Mouse (Mus musculus): Measurements from ENCODE around the gene Ccdc154.
"Not testable (repeated sequence)": the region's sequence is repeated elsewhere in the genome, so short reads cannot be mapped to it uniquely, and the experiment has no call there.

Ccdc154 gene

DNA sequence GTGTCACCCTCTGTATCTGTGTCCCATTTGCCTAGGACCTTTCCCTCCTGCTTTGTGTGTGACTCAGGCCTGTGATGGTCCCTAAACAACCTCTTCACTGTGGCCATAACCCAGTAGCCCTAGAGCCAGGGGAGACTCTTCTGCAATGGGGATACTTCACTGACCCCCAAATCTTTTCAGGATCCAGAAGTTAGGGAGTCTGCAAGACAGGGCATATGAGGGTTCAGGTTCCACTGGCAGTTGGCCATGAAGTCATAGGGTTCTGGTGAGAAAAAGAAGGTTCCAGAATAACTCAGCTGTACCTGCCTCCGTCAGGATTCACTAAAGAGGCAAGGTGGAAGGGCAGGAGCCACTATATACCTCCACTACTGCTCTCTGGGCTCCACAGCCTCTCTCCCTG lies at the start of gene Ccdc154:
Ccdc154 (plus strand) TSS at position 301 of the 400 bp plus-strand sequence.
- DNase-seq (ENCODE audit: low read depth, low spot score): no peak

DNA sequence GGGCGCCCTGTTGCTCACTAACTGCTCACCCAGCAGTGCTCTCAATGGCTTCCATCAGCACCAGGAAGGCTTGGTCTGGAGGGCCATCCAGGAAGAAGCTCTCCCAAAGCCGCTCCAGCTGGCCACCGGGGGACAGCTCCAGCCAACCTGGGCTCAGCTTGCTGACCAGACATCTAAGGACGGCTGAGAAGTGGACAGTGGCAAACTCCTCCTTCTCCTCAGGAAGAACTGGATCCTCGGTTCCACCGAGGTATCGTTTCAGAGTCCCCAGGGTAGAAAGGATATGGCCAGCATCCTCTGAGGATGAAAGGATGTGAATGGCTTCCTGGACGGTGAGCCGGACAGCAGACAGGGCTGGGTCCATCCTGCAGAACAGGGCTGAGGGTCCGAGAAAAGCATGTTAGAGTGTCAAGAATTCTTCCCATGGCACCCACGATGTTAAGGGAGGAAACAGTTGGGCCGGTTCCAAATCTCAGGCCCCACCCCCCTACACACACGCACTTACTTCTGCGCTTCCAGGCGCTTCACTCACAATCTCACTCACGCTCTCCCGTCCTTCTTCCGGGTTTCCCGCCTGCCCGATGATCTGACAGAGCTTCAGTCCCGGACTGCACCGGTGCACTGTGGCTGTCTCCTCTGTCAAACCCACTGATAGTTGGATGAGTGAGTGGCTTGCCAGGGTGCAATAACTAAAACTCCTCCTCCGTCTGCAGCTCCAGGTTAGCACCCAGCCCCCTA lies 47.2 kb upstream of the Ccdc154 start:
- peak; percentile 65 for DNase-seq (ENCODE audit: low read depth, low spot score)

DNA sequence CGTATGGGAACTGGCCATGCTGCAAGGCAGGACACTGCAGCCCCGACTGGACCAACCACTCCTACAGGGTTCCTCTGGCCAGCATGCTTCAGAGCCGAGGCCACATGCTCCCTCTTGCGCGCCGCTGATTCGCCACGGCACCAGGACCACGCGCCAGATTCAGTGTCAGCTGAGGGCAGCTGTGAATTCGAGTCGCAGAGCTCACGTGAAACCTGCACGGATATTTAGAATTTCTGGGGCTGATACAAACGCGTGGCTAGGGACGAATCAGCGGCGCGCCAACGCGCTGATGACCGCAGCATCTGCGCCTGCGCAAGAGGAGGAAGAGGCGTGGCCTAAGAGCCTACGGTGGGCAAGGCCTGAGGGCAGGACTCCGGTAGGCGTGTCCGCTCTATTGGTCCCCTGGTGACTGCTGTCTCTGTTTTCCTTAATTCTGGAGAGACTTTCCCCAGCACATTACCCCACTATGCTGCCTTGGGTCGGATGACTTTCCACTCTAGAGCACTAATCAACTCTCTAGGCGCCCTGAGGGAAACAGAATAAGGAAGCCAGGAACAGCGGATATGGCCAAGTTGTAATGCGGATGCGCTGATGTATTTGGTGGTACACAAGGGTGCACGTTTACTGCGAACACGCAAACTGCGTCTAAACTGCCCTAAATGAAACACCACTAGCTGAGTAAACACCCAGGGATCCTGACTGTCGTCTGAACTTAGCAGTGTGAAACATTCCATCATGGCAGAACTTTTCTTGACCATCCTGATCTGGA lies 46.4 kb upstream of the Ccdc154 start, which contains the start of gene Telo2:
Telo2 (minus strand) TSS at position 304 of the 769 bp plus-strand sequence.
- peak; percentile 92 for DNase-seq (ENCODE audit: low read depth, low spot score)

DNA sequence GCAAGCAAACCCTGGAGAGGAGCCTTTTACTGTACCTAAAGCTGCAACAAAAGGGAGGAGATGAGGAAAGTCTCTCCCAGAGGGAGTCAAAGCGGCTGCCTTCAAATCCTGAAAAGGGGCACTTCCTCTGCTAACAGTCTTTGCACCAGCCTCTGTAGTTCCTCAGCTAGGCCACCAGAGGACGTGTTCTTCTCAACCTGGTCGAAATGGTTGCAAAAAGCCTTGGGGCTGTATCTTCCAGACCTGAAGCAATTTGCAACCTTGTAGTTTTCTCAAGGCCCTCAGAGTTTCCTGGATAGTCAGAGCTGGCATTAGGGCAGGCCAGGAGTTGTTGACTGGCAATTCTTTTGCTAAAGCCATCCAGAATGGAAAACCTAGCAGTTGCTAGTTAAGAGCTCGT lies 45.0 kb upstream of the Ccdc154 start:
- peak; percentile 18 for DNase-seq (ENCODE audit: low read depth, low spot score)

DNA sequence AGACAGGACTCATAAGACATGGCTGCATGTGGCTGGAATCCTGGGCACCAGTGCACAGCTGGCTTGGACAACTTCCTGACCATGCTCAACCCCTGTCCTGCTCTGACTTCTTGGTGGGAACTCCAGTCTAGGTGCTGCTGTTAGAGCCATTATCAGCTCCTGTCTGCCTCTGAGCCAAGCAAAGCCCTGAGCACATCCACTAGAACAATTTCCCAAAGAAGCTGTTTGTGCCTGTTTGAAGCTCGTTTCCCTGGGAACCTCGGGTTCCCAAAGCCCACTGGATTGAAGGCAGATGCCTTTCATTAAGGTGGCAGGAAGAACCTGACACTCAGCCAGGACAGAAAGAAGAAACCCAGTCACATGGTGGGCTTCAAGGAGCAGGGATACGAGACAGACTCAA lies 41.9 kb upstream of the Ccdc154 start, which contains the start of gene Ptx4:
Ptx4 (plus strand) TSS at position 355 of the 400 bp plus-strand sequence.
- no peak for DNase-seq (ENCODE audit: low read depth, low spot score)

DNA sequence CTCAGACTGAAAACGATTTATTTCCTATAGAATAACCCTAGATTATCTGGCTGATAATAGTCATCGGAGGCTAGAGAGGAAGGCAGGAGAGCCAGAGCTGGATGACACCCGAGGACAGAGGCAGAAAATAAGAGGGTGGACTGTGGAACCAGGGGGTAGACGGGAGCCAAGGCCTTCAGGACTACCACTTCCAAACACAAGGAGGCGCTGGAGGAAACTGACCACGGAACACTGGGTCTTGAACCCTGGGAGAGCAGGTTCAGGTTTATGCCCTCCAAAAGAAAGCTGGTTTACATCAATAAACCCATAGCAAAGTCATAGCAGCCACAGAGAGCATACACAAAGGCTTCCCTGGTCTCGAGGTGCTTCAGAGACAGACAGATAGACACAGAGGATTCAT lies 38.3 kb upstream of the Ccdc154 start:
- peak; percentile 40 for DNase-seq (ENCODE audit: low read depth, low spot score)

DNA sequence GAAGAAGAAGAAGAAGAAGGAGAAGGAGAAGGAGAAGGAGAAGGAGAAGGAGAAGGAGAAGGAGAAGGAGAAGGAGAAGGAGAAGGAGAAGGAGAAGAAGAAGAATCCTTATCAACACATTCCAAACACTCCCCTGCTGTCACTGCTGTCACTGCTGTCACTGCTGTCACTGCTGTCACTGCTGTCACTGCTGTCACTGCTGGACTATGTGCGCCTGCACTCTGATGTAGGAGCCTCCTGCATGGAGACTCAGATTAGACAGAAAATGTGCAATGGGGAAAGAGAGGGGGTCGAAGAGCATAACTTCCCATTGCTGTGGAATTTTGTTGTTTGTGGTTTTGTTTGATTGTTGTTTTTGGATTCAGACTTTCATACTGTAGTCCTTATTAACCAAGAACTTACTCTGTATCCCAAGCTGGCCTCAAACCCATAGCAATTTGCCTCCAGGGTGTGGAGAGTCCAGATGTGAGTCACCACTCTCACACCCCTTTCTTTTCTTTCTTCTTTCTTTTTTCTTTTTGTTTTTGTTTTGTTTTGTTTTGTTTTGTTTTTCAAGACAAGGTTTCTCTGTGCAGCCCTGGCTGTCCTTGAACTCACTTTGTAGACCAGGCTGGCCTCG lies 36.7 kb upstream of the Ccdc154 start:
- not testable (repeated sequence) for DNase-seq (ENCODE audit: low read depth, low spot score)

DNA sequence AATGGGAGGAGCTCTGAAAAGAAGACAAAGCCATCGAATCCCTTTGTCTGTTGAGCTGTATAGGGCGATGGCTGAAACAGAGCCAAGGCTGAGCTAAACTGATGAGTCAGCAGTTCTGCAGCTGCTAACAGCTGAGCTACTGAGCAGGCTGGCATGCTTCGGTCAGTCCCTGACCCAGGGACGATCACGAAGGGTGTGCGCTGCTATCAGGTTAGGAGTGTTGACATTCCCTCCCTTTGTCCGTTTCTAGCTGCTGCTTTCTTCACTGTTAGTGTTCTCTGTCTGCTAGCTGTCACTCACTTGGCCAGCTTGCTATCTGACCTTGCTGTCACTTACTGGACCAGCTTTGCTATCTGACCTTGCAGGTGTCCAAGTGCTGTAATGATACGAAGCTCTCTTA lies 35.2 kb upstream of the Ccdc154 start:
- no peak for DNase-seq (ENCODE audit: low read depth, low spot score)

DNA sequence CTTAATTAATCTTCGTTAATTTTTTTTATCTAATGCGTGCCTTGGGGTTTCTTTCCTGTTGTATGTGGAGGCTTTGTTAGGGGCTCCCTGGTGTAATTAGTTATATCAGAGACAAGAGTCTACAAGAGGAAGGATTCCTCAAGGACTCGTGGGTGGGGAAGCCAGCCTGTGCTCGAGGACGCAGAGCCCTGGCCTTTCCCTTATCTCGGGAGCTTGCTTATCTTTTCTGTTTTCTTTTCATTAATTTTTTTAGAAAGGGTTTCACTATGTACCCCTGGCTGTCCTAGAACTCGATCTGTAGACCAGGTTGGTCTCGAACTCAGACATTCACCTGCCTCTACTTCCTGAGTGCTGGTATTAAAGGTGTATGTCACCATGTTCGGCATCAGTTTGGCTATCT lies 34.6 kb upstream of the Ccdc154 start:
- no peak for DNase-seq (ENCODE audit: low read depth, low spot score)

DNA sequence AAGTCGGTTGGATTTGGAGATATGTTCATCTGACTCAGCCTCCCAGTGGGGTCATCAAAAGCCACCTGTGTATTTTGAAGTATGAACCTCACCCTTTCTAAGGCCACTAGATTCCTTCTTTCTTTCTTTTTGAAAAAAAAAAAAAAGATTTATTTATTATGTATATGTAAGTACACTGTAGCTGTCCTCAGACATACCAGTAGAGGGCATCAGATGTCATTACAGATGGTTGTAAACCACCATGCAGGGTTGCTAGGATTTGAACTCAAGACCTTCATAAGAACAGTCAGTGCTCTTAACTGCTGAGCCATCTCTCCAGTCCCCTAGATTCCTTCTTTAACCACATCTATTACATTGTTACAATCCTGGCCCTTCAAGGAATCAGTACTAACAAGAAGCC lies 32.2 kb upstream of the Ccdc154 start:
- DNase-seq (ENCODE audit: low read depth, low spot score): peak; percentile 48

DNA sequence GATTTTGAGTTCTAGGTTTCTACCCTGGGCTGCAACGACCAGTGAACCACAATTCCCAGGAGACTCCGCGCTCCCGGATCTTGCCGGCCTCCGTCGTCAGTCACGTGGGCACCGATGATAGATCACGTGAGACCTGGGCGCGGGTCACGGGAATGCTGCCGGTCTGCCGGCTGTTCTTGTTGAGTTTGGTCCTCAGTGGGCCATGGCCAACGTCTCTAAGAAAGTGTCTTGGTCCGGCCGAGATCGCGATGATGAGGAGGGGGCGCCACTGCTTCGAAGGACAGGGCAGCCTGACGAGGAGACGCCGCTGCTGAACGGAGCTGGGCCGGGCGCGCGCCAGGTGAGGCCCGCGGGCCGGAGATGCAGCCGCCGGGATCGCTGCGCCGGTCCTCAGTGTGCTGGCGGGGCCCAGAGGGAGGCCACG lies 29.0 kb upstream of the Ccdc154 start, which contains the start of gene Clcn7:
Clcn7 (plus strand) TSS at position 117 of the 424 bp plus-strand sequence.
- DNase-seq (ENCODE audit: low read depth, low spot score): peak; percentile 79

DNA sequence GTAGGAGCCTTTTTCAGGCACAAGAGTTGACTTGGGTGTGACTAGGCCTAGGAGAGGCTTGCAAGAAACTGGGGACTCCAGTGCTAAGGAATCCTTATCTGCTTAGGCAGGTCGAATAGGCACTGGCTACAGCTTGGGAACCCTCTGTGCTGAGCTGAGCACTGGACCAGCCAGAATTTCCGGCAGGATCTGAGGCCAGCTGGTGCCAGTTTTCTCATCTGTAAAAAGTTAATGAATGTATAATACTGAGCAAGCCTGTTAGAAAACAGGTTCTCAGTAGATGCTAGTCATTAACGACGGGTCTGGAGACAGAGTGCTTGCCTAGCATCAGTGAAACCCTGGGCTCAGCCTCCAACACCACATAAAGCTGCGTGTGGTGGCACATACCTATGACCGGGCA lies 26.6 kb upstream of the Ccdc154 start:
- no peak for DNase-seq (ENCODE audit: low read depth, low spot score)

DNA sequence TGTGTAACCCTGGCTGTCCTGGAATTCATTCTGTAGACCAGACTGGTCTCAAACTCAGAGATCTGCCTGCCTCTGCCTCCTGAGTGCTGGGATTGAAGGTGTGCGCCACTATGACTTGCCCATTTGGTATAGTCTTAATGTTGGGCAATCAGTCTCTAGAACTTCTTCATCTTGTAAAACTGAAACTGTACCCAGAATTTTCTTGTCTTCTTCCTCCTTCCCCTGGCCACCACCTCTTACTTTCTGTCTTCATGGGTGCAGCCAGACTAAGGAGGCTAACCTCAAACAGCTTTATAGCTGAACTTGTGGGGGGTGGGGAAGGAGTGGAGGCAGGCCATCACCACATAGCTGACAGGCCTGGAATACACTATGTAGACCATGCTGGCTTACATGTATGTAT lies 23.5 kb upstream of the Ccdc154 start:
- no peak for DNase-seq (ENCODE audit: low read depth, low spot score)

DNA sequence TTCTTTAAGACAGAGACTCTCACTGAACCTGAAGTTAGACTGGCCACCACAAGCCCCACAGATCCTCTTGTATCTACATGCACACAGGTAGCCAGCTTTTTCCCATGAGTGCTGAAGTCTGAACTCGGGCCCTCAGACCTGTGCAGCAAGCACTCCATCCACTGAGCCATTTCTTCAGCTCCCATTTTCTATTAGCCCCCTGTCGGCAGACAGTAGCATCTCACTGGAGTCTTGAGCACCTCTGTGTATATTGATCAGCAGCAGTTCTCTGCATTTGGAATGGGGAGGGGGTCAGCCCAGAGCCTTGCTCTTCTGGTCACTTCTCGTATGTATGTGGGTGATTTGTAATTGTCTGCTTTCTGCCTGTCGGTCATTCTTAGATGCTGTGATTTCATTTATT lies 22.3 kb upstream of the Ccdc154 start:
- no peak for DNase-seq (ENCODE audit: low read depth, low spot score)

DNA sequence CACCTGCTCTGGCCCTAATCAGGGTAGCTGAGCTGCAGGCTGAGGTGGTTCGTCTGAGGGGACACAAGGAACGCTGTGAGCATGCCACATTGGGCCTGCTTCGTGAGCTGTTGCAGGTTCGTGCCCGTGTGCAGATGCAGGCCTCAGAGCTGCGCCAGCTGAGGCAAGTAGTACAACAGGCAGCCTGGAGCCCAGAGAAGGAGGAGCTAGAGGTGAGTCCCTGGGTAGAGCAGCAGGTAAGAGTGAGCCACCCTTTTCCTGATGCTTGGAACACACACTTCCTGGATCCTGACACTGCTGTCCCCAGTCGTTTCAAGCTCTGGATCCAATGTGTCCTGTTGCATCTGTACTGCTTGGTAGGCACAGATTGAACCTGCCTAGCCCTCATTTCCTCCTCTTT lies 1.1 kb downstream of the Ccdc154 start:
- DNase-seq (ENCODE audit: low read depth, low spot score): no peak

DNA sequence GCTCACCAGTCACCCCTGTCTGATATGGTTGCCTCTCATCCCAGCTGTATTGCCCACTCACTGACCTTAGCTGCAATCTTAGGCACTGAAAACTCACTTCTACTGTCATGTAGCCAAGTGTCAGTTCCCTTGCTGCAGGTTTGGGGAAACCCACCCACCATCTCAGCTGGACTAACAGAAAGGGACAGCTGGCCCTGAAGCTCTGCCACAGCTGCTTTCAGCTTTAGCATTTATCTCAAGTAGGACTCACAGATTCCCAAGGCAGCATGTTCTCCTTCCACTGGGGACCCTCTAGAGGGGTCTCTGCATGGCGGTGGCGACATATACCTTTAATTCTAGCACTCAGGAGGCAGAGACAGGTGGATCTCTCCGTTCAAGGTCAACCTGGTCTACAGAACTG lies 2.5 kb downstream of the Ccdc154 start:
- DNase-seq (ENCODE audit: low read depth, low spot score): no peak

DNA sequence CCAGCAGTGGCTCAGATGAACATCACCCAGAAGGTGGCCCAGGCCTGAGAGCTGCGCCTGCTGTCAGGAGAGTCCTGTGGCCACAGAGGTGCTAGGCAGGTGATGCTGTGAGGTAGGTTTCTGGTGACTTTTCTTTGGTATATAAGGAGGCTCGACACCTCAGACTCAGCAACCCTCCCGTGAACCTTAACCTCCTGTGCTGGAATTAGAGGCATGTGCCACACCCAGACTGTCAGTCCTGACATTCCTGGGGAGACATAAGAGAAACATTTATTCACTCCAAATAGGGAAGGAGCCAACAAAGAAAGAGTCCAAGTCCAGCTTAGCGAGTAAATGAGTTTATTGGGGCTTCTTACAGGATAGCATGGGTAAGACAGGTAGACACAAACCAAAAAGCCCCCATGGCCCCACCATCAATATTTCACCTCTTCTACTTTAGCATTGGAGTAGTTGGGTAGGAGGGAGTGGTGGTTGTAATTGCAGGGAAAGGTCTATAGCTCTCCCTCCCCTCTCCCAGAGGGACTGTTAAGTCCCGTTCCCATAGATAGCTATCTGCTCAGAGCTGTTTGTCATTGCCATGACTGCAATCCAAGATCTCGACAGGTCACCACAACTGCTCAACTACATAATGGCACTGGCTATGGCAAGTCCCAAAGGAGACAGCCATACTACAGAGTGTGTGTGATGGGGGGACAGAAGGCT lies 3.9 kb downstream of the Ccdc154 start:
- DNase-seq (ENCODE audit: low read depth, low spot score): no peak

DNA sequence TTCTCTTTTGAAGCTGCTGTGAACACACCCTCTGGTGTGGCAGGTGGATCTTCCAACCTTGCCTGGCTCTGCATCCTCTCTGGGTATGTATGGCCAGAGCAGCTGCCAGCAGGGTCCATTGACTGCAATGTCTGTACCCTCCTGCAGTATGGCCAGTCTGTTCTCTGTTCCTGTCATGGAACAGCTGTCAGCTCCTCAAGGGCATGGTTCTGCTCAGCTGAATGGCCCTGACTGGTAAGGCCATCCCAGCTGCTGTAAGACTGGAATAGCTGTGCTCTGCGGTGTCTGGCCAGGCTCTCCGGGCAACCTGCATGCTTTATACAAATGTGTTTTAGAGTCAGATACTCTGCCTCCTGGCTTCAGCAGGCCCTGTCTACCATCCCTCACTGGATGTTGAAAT lies 7.4 kb downstream of the Ccdc154 start:
- DNase-seq (ENCODE audit: low read depth, low spot score): no peak

DNA sequence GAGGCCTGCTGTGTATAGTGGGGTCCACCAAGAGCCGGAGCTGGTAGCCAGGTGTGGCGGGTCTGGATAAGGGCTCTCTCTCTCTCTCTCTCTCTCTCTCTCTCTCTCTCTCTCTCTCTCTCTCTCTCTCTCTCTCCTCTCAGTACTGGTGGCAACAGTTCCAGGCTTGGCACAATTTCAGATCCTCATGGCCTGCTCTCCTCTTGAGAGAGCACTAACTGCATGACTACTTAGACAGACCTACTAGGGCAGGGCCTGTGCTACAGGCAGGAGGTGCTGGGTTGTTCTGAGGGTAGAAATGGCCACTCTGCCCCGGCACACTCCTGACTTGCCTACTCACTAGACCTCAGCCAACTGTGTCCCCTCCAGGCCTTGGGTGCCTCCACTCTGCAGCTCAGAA lies 10.3 kb downstream of the Ccdc154 start:
- DNase-seq (ENCODE audit: low read depth, low spot score): no peak

DNA sequence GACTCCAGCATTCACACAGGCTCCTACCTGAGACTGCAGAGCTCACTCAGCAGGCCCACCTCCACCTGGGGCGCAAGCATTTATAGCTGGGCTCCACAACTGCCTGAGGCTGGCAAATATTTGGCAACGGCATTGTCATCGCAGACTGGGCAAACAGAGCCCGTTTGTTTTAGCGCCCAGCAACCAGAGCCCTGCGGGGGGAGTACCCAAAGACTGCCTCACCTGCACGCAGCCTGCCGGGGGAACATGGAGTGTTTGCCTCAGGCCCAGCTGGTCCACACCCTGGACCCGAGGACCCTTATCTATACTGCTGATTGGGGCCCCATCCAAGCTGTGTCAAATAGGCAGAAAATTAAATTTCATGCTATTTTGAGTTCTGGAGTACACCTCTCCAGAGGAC lies 13.2 kb downstream of the Ccdc154 start, which contains the start of gene Gm38655:
Gm38655 (minus strand) TSS at position 61 of the 400 bp plus-strand sequence.
- DNase-seq (ENCODE audit: low read depth, low spot score): no peak

DNA sequence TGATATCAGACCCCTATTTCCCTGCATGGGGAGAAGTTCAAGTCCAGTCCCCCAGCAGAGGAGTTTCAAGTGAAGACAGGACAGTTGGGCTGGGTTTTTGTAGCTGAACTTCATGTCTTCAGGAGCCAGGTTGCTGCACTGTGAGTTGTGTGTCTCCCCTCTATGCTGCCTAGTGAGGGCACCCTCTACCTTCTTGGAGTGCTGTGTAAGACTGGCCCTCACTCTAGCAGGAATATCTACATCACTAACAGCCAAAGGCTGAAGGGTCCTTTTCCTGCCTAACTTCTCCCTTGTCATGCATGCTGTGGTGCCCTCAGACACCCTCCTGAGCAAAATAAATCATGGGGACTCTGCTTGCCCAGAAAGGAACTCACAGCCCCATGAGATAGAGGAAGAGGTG lies 21.0 kb downstream of the Ccdc154 start:
- DNase-seq (ENCODE audit: low read depth, low spot score): peak; percentile 30
